Mouse (Mus musculus) lung, postnatal 0 days (tissue): ENCODE results near the gene Rhot2. TPM values are rescaled to one million over a fixed set of nuclear protein-coding genes. Genes with fewer than 3 reads are reported as not detected.
"Not testable (repeated sequence)": the region's sequence is repeated elsewhere in the genome, so short reads cannot be mapped to it uniquely, and the experiment has no call there.

ENCODE experiments used
- ATAC-seq: fragments of 200-750 bp; cut with Nextera tagmentation; 2 replicates; pipeline ENCODE4 v1.8.0; 2017; ENCODE audit warnings: moderate library complexity
- DNase-seq: peaks from one replicate; pipeline ENCODE4 v3.0.0-alpha.2; 2016; ENCODE audit warnings: low spot score
- H3K27ac ChIP-seq: fragments of 300-500 bp; sonication (generic); 2 replicates; pipeline ENCODE4 v1.5.1; 2014; ENCODE audit warnings: antibody characterized with exemption, mild to moderate bottlenecking, low read length, mixed read lengths
- H3K27me3 ChIP-seq: fragments of 300-500 bp; sonication (generic); replicated peaks from 2 replicates; pipeline ENCODE4 v1.6.1; 2014; ENCODE audit warnings: low read length, mixed read lengths; ENCODE audit not compliant: insufficient read depth
- H3K36me3 ChIP-seq: fragments of 300-500 bp; sonication (generic); 2 replicates; pipeline ENCODE4 v1.6.1; 2014; ENCODE audit warnings: low read length, mixed read lengths; ENCODE audit not compliant: insufficient read depth
- H3K4me1 ChIP-seq: fragments of 300-500 bp; sonication (generic); 2 replicates; pipeline ENCODE4 v1.6.1; 2014; ENCODE audit warnings: antibody characterized with exemption, low read depth, low read length, mixed read lengths; ENCODE audit not compliant: insufficient read depth
- H3K4me2 ChIP-seq: fragments of 300-500 bp; sonication (generic); replicated peaks from 2 replicates; pipeline ENCODE4 v1.6.1; 2014; ENCODE audit warnings: low read depth, mild to moderate bottlenecking, low read length, moderate library complexity, mixed read lengths
- H3K4me3 ChIP-seq: fragments of 300-500 bp; sonication (generic); 2 replicates; pipeline ENCODE4 v1.5.1; 2014; ENCODE audit warnings: low read depth, low read length
- H3K9ac ChIP-seq: fragments of 300-500 bp; sonication (generic); replicated peaks from 2 replicates; pipeline ENCODE4 v1.6.1; 2014; ENCODE audit warnings: low read depth, mild to moderate bottlenecking
- H3K9me3 ChIP-seq: fragments of 300-500 bp; sonication (generic); 2 replicates; pipeline ENCODE4 v1.6.1; 2016; ENCODE audit warnings: low read length, mixed read lengths
- CTCF ChIP-seq: IDR thresholded peaks from 2 replicates; pipeline ENCODE4 v1.5.1; 2016; ENCODE audit warnings: antibody characterized with exemption, mild to moderate bottlenecking
- EP300 ChIP-seq: IDR thresholded peaks from 2 replicates; pipeline ENCODE4 v1.6.1; 2016; ENCODE audit warnings: antibody characterized with exemption, mild to moderate bottlenecking, control low read depth
- WGBS: fragments of 180-500 bp; shearing (Covaris S2); extraction: QIAGEN DNeasy Blood & Tissue Kit; methylation state at CpG from one replicate; pipeline ENCODE4 v1.1.7; 2014; 5-methylcytosine and 5-hydroxymethylcytosine counted together
- polyA plus RNA-seq: library from polyadenylated mRNA; unstranded; fragments of >200 nt; fragmentation: Nextera tagmentation; extraction: Ambion mirVana; gene quantifications from 2 replicates; pipeline ENCODE4 v1.2.1, GENCODE M21; 2015

The Rhot2 gene
- polyA plus RNA-seq, 1 experiment from 2014 or later, result 9.9 TPM

GRCm38 (mm10) chr17:25875171-25876136, 30.8 kb upstream of the Rhot2 start:
- Histone ChIP-seq H3K4me2 (peak overlapping the region; percentile 81), H3K9me3 (no peaks in the 10 kb centered on the region), H3K4me3 (peak overlapping the region; percentile 68), H3K27ac (peak overlapping the region; percentile 78), H3K27me3 (no peaks in the 10 kb centered on the region), H3K9ac (peak overlapping the region; percentile 48), H3K4me1 (peaks cover 6% of the 10 kb centered on the region; the same call in 1 of the 2 replicates), H3K36me3 (no peaks in the 10 kb centered on the region)
- TF ChIP-seq CTCF (peak; percentile 23), EP300 (no peak)
- ATAC-seq, result peak; percentile 94
- under 1% methylated on average over 59 of the region's 59 CpGs for WGBS
- DNase-seq, result peak; percentile 93

GRCm38 (mm10) chr17:25874721-25875170, 30.1 kb upstream of the Rhot2 start, which contains the start of gene Mettl26:
Mettl26 (plus strand) TSS chr17:25875074.
- peaks cover 6% of the 10 kb centered on the region; the same call in 1 of the 2 replicates for H3K4me1 ChIP-seq
- no peaks in the 10 kb centered on the region for H3K9me3 ChIP-seq
- ATAC-seq (peak; percentile 80), DNase-seq (peak; percentile 88)
- peak within 1 kb of the TSS; percentile 48 for H3K9ac ChIP-seq
- H3K4me3 ChIP-seq, result peak within 1 kb of the TSS; percentile 68
- TF ChIP-seq CTCF (peak; percentile 46), EP300 (no peak)
- no peaks in the 10 kb centered on the region for H3K27me3 ChIP-seq
- H3K27ac ChIP-seq, result peak within 1 kb of the TSS; percentile 78
- peak within 1 kb of the TSS; percentile 81 for H3K4me2 ChIP-seq
- 0% methylated on average over 25 of the region's 25 CpGs for WGBS
- H3K36me3 ChIP-seq, result no peaks in the 10 kb centered on the region

GRCm38 (mm10) chr17:25874148-25874720, 29.6 kb upstream of the Rhot2 start:
- H3K9ac ChIP-seq, result peak overlapping the region; percentile 48
- H3K27ac ChIP-seq, result peak overlapping the region; percentile 54
- no peaks in the 10 kb centered on the region for H3K9me3 ChIP-seq
- DNase-seq (no peak), ATAC-seq (no peak)
- H3K4me1 ChIP-seq, result peaks cover 6% of the 10 kb centered on the region; the same call in 1 of the 2 replicates
- peak overlapping the region; percentile 81 for H3K4me2 ChIP-seq
- TF ChIP-seq CTCF (no peak), EP300 (no peak)
- no peaks in the 10 kb centered on the region for H3K27me3 ChIP-seq
- peak overlapping the region; percentile 68 for H3K4me3 ChIP-seq
- 4% methylated on average over 14 of the region's 14 CpGs for WGBS
- H3K36me3 ChIP-seq, result no peaks in the 10 kb centered on the region

- H3K36me3 ChIP-seq, result no peaks in the 10 kb centered on the region
- no peak for DNase-seq
- H3K4me3 ChIP-seq, result no peak overlapping the region
- H3K9ac ChIP-seq, result no peak overlapping the region
- H3K4me2 ChIP-seq, result no peak overlapping the region
- peaks cover 6% of the 10 kb centered on the region; the same call in 1 of the 2 replicates for H3K4me1 ChIP-seq
- no peaks in the 10 kb centered on the region for H3K9me3 ChIP-seq
- 64% methylated on average over 11 of the region's 11 CpGs for WGBS
- TF ChIP-seq CTCF, result no peak
- TF ChIP-seq EP300, result no peak
- no peak for ATAC-seq
- no peak overlapping the region for H3K27ac ChIP-seq
- H3K27me3 ChIP-seq, result no peaks in the 10 kb centered on the region
Measured at GRCm38 (mm10) chr17:25873405-25874147, 28.9 kb upstream of the Rhot2 start.

- H3K9me3 ChIP-seq, result no peaks in the 10 kb centered on the region
- no peak for TF ChIP-seq EP300
- H3K4me2 ChIP-seq, result no peak overlapping the region
- no peak overlapping the region for H3K9ac ChIP-seq
- 71% methylated on average over 3 of the region's 3 CpGs for WGBS
- H3K4me3 ChIP-seq, result no peak overlapping the region
- H3K4me1 ChIP-seq, result peaks cover 6% of the 10 kb centered on the region; the same call in 1 of the 2 replicates
- H3K36me3 ChIP-seq, result no peaks in the 10 kb centered on the region
- no peak overlapping the region for H3K27ac ChIP-seq
- no peak for ATAC-seq
- no peaks in the 10 kb centered on the region for H3K27me3 ChIP-seq
- no peak for DNase-seq
Measured at GRCm38 (mm10) chr17:25872676-25873075, 28.0 kb upstream of the Rhot2 start.

- not testable (repeated sequence) for H3K36me3 ChIP-seq, DNase-seq, ATAC-seq, H3K9ac ChIP-seq, H3K4me2 ChIP-seq, H3K27me3 ChIP-seq, H3K9me3 ChIP-seq, H3K27ac ChIP-seq, H3K4me3 ChIP-seq, H3K4me1 ChIP-seq
Measured at GRCm38 (mm10) chr17:25871566-25871965, 26.9 kb upstream of the Rhot2 start.
